Mouse (Mus musculus) liver, embryonic 12.5 days (tissue): ENCODE results near the gene Mbip. TPM values are rescaled to one million over a fixed set of nuclear protein-coding genes. Genes with fewer than 3 reads are reported as not detected.

ENCODE experiments used
- ATAC-seq: fragments of 200-750 bp; cut with Nextera tagmentation; 2 replicates; pipeline ENCODE4 v1.8.0; 2017; ENCODE audit warnings: moderate number of reproducible peaks, mild to moderate bottlenecking, moderate library complexity
- H3K27ac ChIP-seq: fragments of 300-500 bp; sonication (generic); 2 replicates; pipeline ENCODE4 v1.5.1; 2016; ENCODE audit warnings: mild to moderate bottlenecking
- H3K27me3 ChIP-seq: fragments of 300-500 bp; sonication (generic); replicated peaks from 2 replicates; pipeline ENCODE4 v1.6.1; 2016; ENCODE audit warnings: mild to moderate bottlenecking, moderate library complexity
- H3K36me3 ChIP-seq: fragments of 300-500 bp; sonication (generic); 2 replicates; pipeline ENCODE4 v1.6.1; 2016; ENCODE audit warnings: mild to moderate bottlenecking, moderate library complexity
- H3K4me1 ChIP-seq: fragments of 300-500 bp; sonication (generic); 2 replicates; pipeline ENCODE4 v1.6.1; 2016
- H3K4me2 ChIP-seq: fragments of 300-500 bp; sonication (generic); 2 replicates; pipeline ENCODE4 v1.6.1; 2016; ENCODE audit warnings: mild to moderate bottlenecking, moderate library complexity
- H3K4me3 ChIP-seq: fragments of 300-500 bp; sonication (generic); 2 replicates; pipeline ENCODE4 v1.5.1; 2016; ENCODE audit warnings: mild to moderate bottlenecking, moderate library complexity
- H3K9ac ChIP-seq: fragments of 300-500 bp; sonication (generic); 2 replicates; pipeline ENCODE4 v1.6.1; 2016; ENCODE audit warnings: mild to moderate bottlenecking, moderate library complexity
- H3K9me3 ChIP-seq: fragments of 300-500 bp; sonication (generic); replicated peaks from 2 replicates; pipeline ENCODE4 v1.6.1; 2016; ENCODE audit warnings: mild to moderate bottlenecking, moderate library complexity
- WGBS: fragments of 180-500 bp; shearing (Covaris S2); methylation state at CpG from one replicate; pipeline ENCODE4 v1.1.7; 2016; ENCODE audit not compliant: insufficient replicate concordance; 5-methylcytosine and 5-hydroxymethylcytosine counted together
- polyA plus RNA-seq: library from polyadenylated mRNA; unstranded; fragments of >200 nt; fragmentation: Nextera tagmentation; extraction: Ambion mirVana; gene quantifications from 2 replicates; pipeline ENCODE4 v1.2.1, GENCODE M21; 2016

Mbip gene
- 15.8 and 15.9 TPM in 2 replicates for polyA plus RNA-seq

DNA sequence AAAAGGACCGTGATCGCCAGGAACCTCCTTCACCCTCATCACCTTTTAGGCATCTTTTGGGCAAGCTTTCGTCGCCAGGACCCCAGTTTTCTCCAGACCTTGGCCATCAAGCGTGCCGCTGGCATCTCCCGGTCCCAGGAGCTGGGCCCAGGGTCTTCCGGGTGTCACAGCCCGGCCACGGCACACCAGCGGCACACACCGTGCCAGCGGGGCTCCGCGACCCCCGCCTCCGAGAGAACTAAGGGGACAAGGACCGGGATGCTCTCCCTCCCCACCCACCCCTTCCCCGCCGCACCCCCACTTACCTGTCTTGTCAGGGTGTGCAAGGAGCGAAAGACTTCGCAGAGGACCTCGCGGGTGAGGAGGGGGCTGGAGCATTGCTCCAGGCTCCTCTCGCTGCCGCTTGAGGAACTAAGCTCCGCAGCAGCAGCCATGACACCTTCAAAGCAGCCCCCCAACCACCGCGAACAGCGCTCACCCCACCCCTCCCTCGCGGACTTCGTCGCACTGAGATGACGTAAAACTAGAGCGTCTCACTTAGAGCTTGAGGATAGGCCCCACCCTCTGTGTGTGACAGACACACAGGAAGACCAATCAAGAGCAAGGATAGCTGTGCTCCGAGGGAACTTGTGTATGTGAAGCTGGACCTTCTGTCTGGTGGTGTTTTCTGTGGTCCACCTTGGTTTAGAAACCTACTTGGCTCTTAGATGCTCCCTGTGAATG lies at the start of gene Mbip:
Gene Mbip (minus strand): TSS at position 528 of the 723 bp plus-strand sequence.
- H3K4me2 ChIP-seq, result peak within 1 kb of the TSS; percentile 65
- no peaks in the 10 kb centered on the region for H3K27me3 ChIP-seq
- no peaks in the 10 kb centered on the region for H3K36me3 ChIP-seq
- peak within 1 kb of the TSS; percentile 72 for H3K27ac ChIP-seq
- peak within 1 kb of the TSS; percentile 89 for H3K9ac ChIP-seq
- peak within 1 kb of the TSS; percentile 94 for H3K4me3 ChIP-seq
- peak; percentile 98 for ATAC-seq
- no peaks in the 10 kb centered on the region for H3K9me3 ChIP-seq
- H3K4me1 ChIP-seq, result peaks cover 3% of the 10 kb centered on the region; the same call in 1 of the 2 replicates
- WGBS, result 2% methylated on average over 37 of the region's 37 CpGs

DNA sequence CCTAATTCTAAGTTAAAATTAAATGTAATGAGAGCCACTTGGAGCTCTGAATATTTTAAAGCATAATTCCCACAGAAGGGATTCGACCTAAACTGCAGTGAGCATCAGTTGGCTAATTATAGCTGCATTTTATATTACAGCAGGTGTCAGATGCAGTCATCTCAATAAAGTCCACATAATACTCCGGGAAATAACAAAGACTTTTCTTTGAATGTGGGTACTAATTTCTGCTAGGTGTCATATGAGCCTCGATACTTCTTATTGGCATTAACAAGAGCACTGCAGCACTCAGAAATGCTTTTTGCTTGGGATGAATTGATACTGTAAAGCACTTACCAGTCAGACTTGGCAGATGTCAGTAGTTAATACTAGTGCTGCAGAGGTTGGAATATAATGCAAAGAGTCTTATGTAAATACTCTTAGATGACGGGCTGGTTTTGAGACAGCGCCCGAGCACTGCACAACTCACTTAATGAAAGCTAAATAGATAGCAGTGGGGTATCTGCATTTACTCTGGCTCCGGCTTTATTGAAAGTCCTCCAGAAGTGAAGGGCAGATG lies 42.0 kb upstream of the Mbip start:
- ATAC-seq, result no peak
- Histone ChIP-seq H3K4me2 (no peak overlapping the region), H3K27ac (no peak overlapping the region), H3K27me3 (no peaks in the 10 kb centered on the region), H3K4me1 (no peaks in the 10 kb centered on the region), H3K9ac (no peak overlapping the region), H3K4me3 (no peak overlapping the region), H3K9me3 (no peaks in the 10 kb centered on the region), H3K36me3 (no peaks in the 10 kb centered on the region)
- WGBS, result 67% methylated on average over 7 of the region's 7 CpGs

DNA sequence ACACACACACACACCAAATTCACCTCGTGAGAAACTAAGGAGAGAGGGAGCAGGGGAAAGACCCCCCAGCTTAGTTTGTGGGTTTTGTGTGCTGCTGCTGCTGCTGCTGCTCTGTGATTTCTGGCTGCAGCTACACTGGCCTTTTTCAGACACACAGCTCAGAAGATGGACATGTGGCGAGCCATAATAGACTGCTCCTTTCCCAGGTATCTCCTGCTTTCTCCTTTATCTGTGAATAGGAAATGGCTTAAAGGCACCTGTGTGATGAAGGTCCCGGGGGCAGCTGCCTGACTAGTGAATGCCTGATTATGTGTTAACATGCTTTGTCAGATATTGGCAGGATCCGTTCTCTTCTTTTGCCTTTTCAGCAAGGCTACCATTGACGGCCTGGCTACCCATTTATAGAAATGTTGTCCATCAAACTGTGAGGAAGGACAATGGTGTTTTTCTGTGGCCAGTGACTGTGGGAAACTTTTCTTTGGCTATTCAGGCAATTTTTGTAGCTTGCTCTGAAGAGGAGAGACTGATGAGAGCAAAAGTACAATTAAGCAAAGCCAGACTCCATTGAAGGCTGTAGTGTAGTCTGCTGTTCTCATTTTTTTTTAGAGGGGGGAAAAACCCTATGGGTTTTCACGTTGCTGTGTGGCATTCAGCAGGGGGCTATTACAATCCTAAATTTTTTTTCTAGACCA lies 41.4 kb upstream of the Mbip start:
- Histone ChIP-seq H3K4me3 (no peak overlapping the region), H3K9me3 (no peaks in the 10 kb centered on the region), H3K4me2 (no peak overlapping the region), H3K4me1 (no peaks in the 10 kb centered on the region), H3K9ac (no peak overlapping the region), H3K27ac (no peak overlapping the region), H3K36me3 (no peaks in the 10 kb centered on the region), H3K27me3 (no peaks in the 10 kb centered on the region)
- ATAC-seq, result no peak
- 52% methylated on average over 6 of the region's 6 CpGs for WGBS

GRCm38 (mm10) chr12:56344771-56345314 lies 851 bp downstream of the Mbip start:
- Histone ChIP-seq H3K4me1 (peaks cover 3% of the 10 kb centered on the region; the same call in 1 of the 2 replicates), H3K36me3 (peaks cover 3% of the 10 kb centered on the region; the same call in 1 of the 2 replicates), H3K4me2 (peak overlapping the region; percentile 65), H3K4me3 (peak overlapping the region; percentile 94), H3K27me3 (no peaks in the 10 kb centered on the region), H3K27ac (peak overlapping the region; percentile 72), H3K9me3 (no peaks in the 10 kb centered on the region), H3K9ac (peak overlapping the region; percentile 89)
- ATAC-seq, result no peak; the same call in 1 of the 2 replicates
- 4% methylated on average over 5 of the region's 5 CpGs for WGBS

GRCm38 (mm10) chr12:56339295-56340056 lies 6.2 kb downstream of the Mbip start:
- Histone ChIP-seq H3K9ac (no peak overlapping the region), H3K27me3 (no peaks in the 10 kb centered on the region), H3K36me3 (peaks cover 31% of the 10 kb centered on the region), H3K4me2 (no peak overlapping the region), H3K4me3 (no peak overlapping the region), H3K4me1 (no peaks in the 10 kb centered on the region), H3K9me3 (no peaks in the 10 kb centered on the region), H3K27ac (no peak overlapping the region)
- no peak for ATAC-seq
- WGBS, result 79% methylated on average over 8 of the region's 8 CpGs

DNA sequence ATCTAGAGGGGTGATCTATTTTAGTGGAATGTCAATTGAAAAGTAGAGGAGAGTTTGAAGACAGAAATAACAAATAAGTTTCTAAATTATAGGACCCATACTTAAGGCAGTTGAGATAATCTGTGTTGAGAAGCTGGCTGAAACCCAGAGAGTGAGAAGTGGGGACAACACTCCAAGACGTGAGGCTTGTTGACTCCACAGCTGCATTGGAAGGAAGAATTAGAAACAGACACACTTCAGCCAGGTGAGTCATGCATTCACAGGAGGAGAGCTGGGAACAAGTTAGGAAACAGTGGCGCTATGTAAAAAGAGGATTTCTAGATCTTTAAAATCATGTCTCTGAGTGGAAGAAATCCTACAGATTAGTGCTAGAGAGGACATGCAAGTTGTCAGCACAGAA lies 12.2 kb downstream of the Mbip start:
- Histone ChIP-seq H3K9ac (no peak overlapping the region), H3K4me3 (no peak overlapping the region), H3K4me1 (no peaks in the 10 kb centered on the region), H3K4me2 (no peak overlapping the region), H3K27me3 (no peaks in the 10 kb centered on the region), H3K9me3 (no peaks in the 10 kb centered on the region), H3K27ac (no peak overlapping the region), H3K36me3 (peaks cover 67% of the 10 kb centered on the region)
- no peak for ATAC-seq
- 82% methylated on average over 2 of the region's 2 CpGs for WGBS

GRCm38 (mm10) chr12:56332475-56332874 lies 13.2 kb downstream of the Mbip start:
- Histone ChIP-seq H3K4me1 (no peaks in the 10 kb centered on the region), H3K9me3 (no peaks in the 10 kb centered on the region), H3K36me3 (peaks cover 75% of the 10 kb centered on the region), H3K27me3 (no peaks in the 10 kb centered on the region), H3K4me3 (no peak overlapping the region), H3K27ac (no peak overlapping the region), H3K9ac (no peak overlapping the region), H3K4me2 (no peak overlapping the region)
- ATAC-seq, result no peak
- 71% methylated on average over 3 of the region's 3 CpGs for WGBS

DNA sequence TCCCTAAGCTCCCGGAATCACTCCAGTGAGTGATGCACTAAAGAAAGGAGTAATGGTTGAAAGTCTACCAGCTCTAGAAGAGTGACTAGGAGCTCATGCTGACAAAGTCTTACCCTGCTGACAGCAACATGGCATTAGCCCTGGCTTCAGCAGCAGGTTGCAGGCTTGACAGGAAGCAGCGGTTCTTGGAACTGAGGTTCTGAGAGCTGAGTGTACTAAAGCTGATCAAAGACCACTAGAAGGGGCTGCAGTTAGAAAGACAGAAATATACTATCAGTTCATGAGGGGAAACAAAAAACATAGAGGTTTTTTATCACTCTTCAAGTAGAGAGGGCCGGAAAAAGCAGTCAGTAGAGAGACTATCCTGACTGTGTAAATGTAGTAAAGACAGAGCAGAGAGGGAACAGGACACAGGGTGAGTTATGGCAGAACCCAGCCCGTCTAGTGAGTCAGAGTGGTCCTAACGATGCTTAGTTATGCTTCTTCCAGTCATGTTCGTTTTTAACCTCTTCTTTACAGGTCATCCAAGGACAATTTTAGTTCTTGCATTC lies 18.2 kb downstream of the Mbip start:
- Histone ChIP-seq H3K4me1 (no peaks in the 10 kb centered on the region), H3K4me2 (no peak overlapping the region), H3K36me3 (peaks cover 49% of the 10 kb centered on the region), H3K9me3 (no peaks in the 10 kb centered on the region), H3K4me3 (no peak overlapping the region), H3K27me3 (no peaks in the 10 kb centered on the region), H3K9ac (no peak overlapping the region), H3K27ac (no peak overlapping the region)
- ATAC-seq, result no peak
- WGBS, result 80% methylated on average over 6 of the region's 6 CpGs

- Histone ChIP-seq H3K9me3 (no peaks in the 10 kb centered on the region), H3K36me3 (peaks cover 40% of the 10 kb centered on the region), H3K27me3 (no peaks in the 10 kb centered on the region), H3K9ac (no peak overlapping the region), H3K4me1 (no peaks in the 10 kb centered on the region), H3K4me3 (no peak overlapping the region), H3K4me2 (no peak overlapping the region), H3K27ac (no peak overlapping the region)
- WGBS, result 71% methylated on average over 1 of the region's 1 CpGs
- no peak for ATAC-seq
Observed at GRCm38 (mm10) chr12:56325851-56326250, 19.8 kb downstream of the Mbip start.

DNA sequence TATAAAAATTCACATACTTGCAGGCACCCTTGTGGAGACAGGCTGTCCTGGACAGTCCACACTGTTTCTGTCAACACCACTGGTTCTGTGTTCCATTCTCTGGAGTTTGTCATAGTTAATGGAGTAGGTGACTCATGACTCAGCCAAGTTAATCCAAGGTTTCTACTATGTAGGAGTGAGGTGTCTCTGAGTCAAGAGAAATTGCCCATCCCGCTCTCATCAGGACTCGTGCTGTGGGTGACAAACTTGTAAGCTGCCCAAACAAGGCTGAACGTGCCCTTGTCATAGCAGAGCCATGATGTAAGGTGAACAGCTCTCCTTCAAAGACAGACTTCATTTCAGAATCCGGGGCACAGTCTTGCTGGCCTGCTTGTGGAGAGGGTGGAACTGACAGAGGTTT lies 26.8 kb downstream of the Mbip start:
- ATAC-seq, result no peak
- no peaks in the 10 kb centered on the region for H3K36me3 ChIP-seq
- H3K4me2 ChIP-seq, result no peak overlapping the region
- no peak overlapping the region for H3K4me3 ChIP-seq
- H3K9me3 ChIP-seq, result 0 out of 2 replicates have a peak, but pooled peaks cover 1% of the 10 kb centered on the region
- WGBS, result 72% methylated on average over 4 of the region's 4 CpGs
- no peaks in the 10 kb centered on the region for H3K4me1 ChIP-seq
- H3K9ac ChIP-seq, result no peak overlapping the region
- H3K27ac ChIP-seq, result no peak overlapping the region
- no peaks in the 10 kb centered on the region for H3K27me3 ChIP-seq

GRCm38 (mm10) chr12:56318059-56318458 lies 27.6 kb downstream of the Mbip start:
- Histone ChIP-seq H3K4me1 (no peaks in the 10 kb centered on the region), H3K36me3 (no peaks in the 10 kb centered on the region), H3K4me3 (no peak overlapping the region), H3K9me3 (0 out of 2 replicates have a peak, but pooled peaks cover 8% of the 10 kb centered on the region), H3K27me3 (no peaks in the 10 kb centered on the region), H3K9ac (no peak overlapping the region), H3K4me2 (no peak overlapping the region), H3K27ac (no peak overlapping the region)
- WGBS, result 73% methylated on average over 8 of the region's 8 CpGs
- ATAC-seq, result no peak
